Mouse (Mus musculus) gastrocnemius, adult 2 months (tissue): ENCODE measurements around the gene Ndufb4. TPM values are rescaled to one million over a fixed set of nuclear protein-coding genes. Genes with fewer than 3 reads are reported as not detected.
A peak's percentile ranks its signal among the peaks of the same experiment; 100 is the strongest.
"Not testable (repeated sequence)": the region's sequence is repeated elsewhere in the genome, so short reads cannot be mapped to it uniquely, and the experiment has no call there.

Source experiments
- DNase-seq: peaks from one replicate; pipeline ENCODE4 v3.0.0; 2022
- H3K27ac ChIP-seq: fragments of 200-600 bp; 2 replicates; pipeline ENCODE4 v1.8.1; 2022; ENCODE audit warnings: mild to moderate bottlenecking
- H3K4me3 ChIP-seq: fragments of 200-600 bp; 2 replicates; pipeline ENCODE4 v1.8.1; 2022; ENCODE audit warnings: mild to moderate bottlenecking, moderate library complexity
- CTCF ChIP-seq: fragments of 200-600 bp; IDR thresholded peaks from 2 replicates; pipeline ENCODE4 v1.8.1; 2022; ENCODE audit warnings: antibody characterized with exemption, mild to moderate bottlenecking, moderate library complexity
- intact Hi-C: fragments of 180-260 bp; cut with DNase I; formaldehyde crosslinking; loops from one replicate; pipeline ENCODE4 v1.15.1; 2025
- long read RNA-seq, 2 experiments: library from polyadenylated mRNA; stranded (forward); transcript quantifications; one replicate each; pipeline ENCODE4 v2.0.0; 2021
- total RNA-seq, 2 experiments: library from RNA; stranded (reverse); gene quantifications; 2 replicates each; pipeline ENCODE4 v1.2.3; 2021

Gene Ndufb4
- 100 to 1,000 TPM; 191 to 246 TPM for total RNA-seq
- long read RNA-seq, experiment 1, transcript Ndufb4-202 (2 exons, 465 nt) = minor isoform, 5 of 490 reads
- long read RNA-seq, experiment 1, transcript Ndufb4-201 (3 exons, 971 nt) = major isoform, 465 of 490 reads
- long read RNA-seq, experiment 1, partial matches to known transcripts = 16 of 490 reads
- long read RNA-seq, experiment 1, other reads (novel, unspliced or antisense) = 3 of 490 reads
- long read RNA-seq, experiment 2, transcript Ndufb4-202 (2 exons, 465 nt) = minor isoform, 6 of 544 reads
- long read RNA-seq, experiment 2, transcript Ndufb4-201 (3 exons, 971 nt) = major isoform, 505 of 544 reads
- long read RNA-seq, experiment 2, partial matches to known transcripts = 29 of 544 reads
- long read RNA-seq, experiment 2, other reads (novel, unspliced or antisense) = 4 of 544 reads

- Histone ChIP-seq H3K4me3 (peak within 1 kb of the TSS; percentile 76), H3K27ac (peak within 1 kb of the TSS; percentile 96)
- intact Hi-C loops = loop anchor here (2.0 to 5.0 kb wide), 2 partner anchors 31 to 112 kb away; no protein-coding TSS in a partner anchor
- TF ChIP-seq CTCF = no peak
- peak; percentile 98 for DNase-seq
Measured at GRCm38 (mm10) chr16:37653731-37654657, at the start of gene Ndufb4. Ndufb4 (minus strand) TSS chr16:37654453.

- TF ChIP-seq CTCF = no peak
Measured at GRCm38 (mm10) chr16:37703884-37704283, 49.6 kb upstream of the Ndufb4 start.

GRCm38 (mm10) chr16:37700071-37700470, 45.8 kb upstream of the Ndufb4 start:
- DNase-seq, intact Hi-C loops, H3K4me3 ChIP-seq, H3K27ac ChIP-seq: not testable (repeated sequence)

More at GRCm38 (mm10) chr16:37703884-37704283, 49.6 kb upstream of the Ndufb4 start:
- DNase-seq = no peak
- H3K4me3 ChIP-seq = no peak overlapping the region
- H3K27ac ChIP-seq = no peak overlapping the region
- intact Hi-C loops = no loop called here

- no peak for DNase-seq
- TF ChIP-seq CTCF = peak; percentile 15; the same call in 1 of the 2 replicates
- intact Hi-C loops = no loop called here
Measured at GRCm38 (mm10) chr16:37698767-37699166, 44.5 kb upstream of the Ndufb4 start.

GRCm38 (mm10) chr16:37697271-37697670, 43.0 kb upstream of the Ndufb4 start:
- intact Hi-C loops = no loop called here
- H3K4me3 ChIP-seq = no peak overlapping the region
- no peak overlapping the region for H3K27ac ChIP-seq
- no peak for DNase-seq
- no peak for TF ChIP-seq CTCF

More at GRCm38 (mm10) chr16:37698767-37699166, 44.5 kb upstream of the Ndufb4 start:
- Histone ChIP-seq H3K27ac (no peak overlapping the region), H3K4me3 (no peak overlapping the region)

GRCm38 (mm10) chr16:37690932-37691730, 36.9 kb upstream of the Ndufb4 start:
- intact Hi-C loops = no loop called here
- DNase-seq = peak; percentile 42
- peak overlapping the region; percentile 62 for H3K27ac ChIP-seq

GRCm38 (mm10) chr16:37690465-37690864, 36.2 kb upstream of the Ndufb4 start:
- intact Hi-C loops = no loop called here
- no peak overlapping the region for H3K4me3 ChIP-seq
- peak; percentile 46 for DNase-seq
- H3K27ac ChIP-seq = peak overlapping the region; percentile 62
- no peak for TF ChIP-seq CTCF

More at GRCm38 (mm10) chr16:37690932-37691730, 36.9 kb upstream of the Ndufb4 start:
- peak; percentile 51 for TF ChIP-seq CTCF
- no peak overlapping the region for H3K4me3 ChIP-seq

GRCm38 (mm10) chr16:37689934-37690333, 35.7 kb upstream of the Ndufb4 start:
- Histone ChIP-seq H3K27ac (peak overlapping the region; percentile 57), H3K4me3 (no peak overlapping the region)
- no peak for TF ChIP-seq CTCF
- intact Hi-C loops = loop anchor here (5.0 kb wide), 1 partner anchor 122 kb away; no protein-coding TSS in a partner anchor
- DNase-seq = peak; percentile 21

- no peak for TF ChIP-seq CTCF
- peak overlapping the region; percentile 57 for H3K27ac ChIP-seq
- peak; percentile 31 for DNase-seq
- intact Hi-C loops = loop anchor here (5.0 kb wide), 1 partner anchor 123 kb away; no protein-coding TSS in a partner anchor
- H3K4me3 ChIP-seq = no peak overlapping the region
Measured at GRCm38 (mm10) chr16:37689251-37689926, 35.1 kb upstream of the Ndufb4 start.

GRCm38 (mm10) chr16:37688181-37688580, 33.9 kb upstream of the Ndufb4 start:
- Histone ChIP-seq H3K4me3 (no peak overlapping the region), H3K27ac (peak overlapping the region; percentile 68)
- no peak for DNase-seq
- peak; percentile 45 for TF ChIP-seq CTCF
- intact Hi-C loops = loop anchor here (5.0 kb wide), 1 partner anchor 124 kb away; no protein-coding TSS in a partner anchor
